Mouse (Mus musculus): ENCODE data around the gene Btc. TPM values are rescaled to one million over a fixed set of nuclear protein-coding genes. Genes with fewer than 3 reads are reported as not detected.
A peak's percentile ranks its signal among the peaks of the same experiment; 100 is the strongest.

Btc gene
- polyA plus RNA-seq (2012; rRNA removed) = 2.4 and 2.8 TPM in 2 replicates

DNA sequence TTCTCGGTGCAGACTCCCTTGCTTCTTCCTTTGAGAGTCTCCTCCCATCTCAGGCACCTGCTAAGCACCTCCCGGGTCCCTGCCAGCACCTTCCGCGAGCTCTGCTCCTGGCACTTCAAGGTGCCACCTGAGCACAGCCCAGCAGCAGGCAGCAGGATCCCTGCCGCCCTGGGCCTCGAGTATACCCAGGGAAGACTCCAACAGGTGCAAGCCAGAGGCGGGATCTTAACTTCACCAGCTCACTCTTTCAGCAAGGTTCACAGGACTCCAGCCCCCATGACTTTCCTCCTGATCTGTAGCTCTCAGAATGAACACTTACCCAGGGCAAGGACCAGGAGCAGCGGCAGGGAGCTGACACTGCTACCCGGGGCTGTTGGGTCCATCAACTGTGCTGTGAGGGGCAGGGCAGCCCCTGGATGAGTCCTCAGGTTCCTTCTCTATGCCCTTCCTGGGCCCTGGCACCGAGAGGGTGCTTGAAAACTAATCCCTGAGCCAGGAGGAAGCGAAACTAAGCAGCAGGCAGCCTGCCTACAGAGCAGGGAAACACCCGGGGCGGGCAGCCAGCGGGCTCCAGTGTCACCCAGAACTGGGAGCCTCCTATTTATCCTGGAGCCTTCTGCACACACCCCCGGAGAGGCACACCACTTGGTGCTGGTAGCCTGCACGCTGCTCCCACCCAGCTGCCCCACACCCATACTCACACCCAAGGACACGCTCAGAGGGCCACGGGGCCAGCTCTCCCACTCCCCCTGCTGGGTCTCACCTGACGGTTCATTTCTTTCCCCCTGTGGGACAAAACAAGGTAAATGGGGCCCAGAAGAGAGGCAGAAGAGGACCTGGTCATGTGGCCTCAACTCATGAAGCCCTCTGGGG is at the start of gene Btc:
TSS of gene Btc (minus strand) at position 656 of the 873 bp plus-strand sequence.
- Histone ChIP-seq H3K4me1 (ENCODE audit: control insufficient read depth, insufficient read depth, low read length) (no peaks in the 10 kb centered on the region), H3K36me3 (ENCODE audit: control insufficient read depth, insufficient read depth, low read length) (no peaks in the 10 kb centered on the region), H3K4me3 (ENCODE audit: insufficient read depth, low read depth, low read length) (peak within 1 kb of the TSS; percentile 67), H3K27ac (ENCODE audit: insufficient read depth, low read depth, low read length) (peak within 1 kb of the TSS; percentile 59), H3K27me3 (replicated peaks; ENCODE audit: control insufficient read depth, insufficient read depth, low read length) (no peaks in the 10 kb centered on the region; the same call in 1 of the 2 replicates)
- TF ChIP-seq CTCF (conservative IDR thresholded peaks at IDR 0.05; ENCODE audit: insufficient read depth, insufficient read length, low read depth, low read length) (peak; percentile 52), POLR2A (IDR thresholded peaks at IDR 0.05; ENCODE audit: low read depth, low read length) (no peak)
- DNase-seq = peak; percentile 77
- WGBS = 5% methylated on average over 19 of the region's 19 CpGs

DNA sequence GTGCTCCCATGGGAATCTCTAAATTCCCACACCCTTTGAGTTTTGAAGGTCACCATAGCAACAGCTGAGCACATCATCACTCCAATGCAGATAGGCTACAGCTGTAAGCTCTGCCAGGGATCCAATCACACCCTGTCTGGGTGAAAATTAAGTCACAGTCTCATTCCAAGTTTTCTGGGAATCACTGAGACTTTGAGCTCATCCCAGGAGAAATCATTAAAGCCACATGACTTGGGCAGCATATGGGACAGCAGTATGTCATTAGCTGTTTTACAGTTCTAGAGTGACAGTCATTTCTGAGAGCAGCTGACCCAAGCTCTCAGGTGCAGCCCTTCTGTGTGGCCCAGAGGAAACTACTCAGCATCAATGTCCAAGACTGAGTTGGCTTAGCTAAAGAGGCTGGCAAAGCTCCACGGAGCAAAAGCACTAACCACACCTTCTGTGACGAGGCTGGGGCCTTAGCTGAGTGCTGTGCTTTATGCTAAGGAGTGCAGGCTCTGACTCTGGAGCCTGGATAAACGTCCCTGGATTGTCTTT is 42.3 kb upstream of the Btc start:
- Histone ChIP-seq H3K27me3 (replicated peaks; ENCODE audit: control insufficient read depth, insufficient read depth, low read length) (no peaks in the 10 kb centered on the region), H3K36me3 (ENCODE audit: control insufficient read depth, insufficient read depth, low read length) (no peaks in the 10 kb centered on the region), H3K4me1 (ENCODE audit: control insufficient read depth, insufficient read depth, low read length) (no peaks in the 10 kb centered on the region), H3K4me3 (ENCODE audit: insufficient read depth, low read depth, low read length) (no peak overlapping the region), H3K27ac (ENCODE audit: insufficient read depth, low read depth, low read length) (no peak overlapping the region)
- TF ChIP-seq CTCF (conservative IDR thresholded peaks at IDR 0.05; ENCODE audit: insufficient read depth, insufficient read length, low read depth, low read length) (no peak), POLR2A (IDR thresholded peaks at IDR 0.05; ENCODE audit: low read depth, low read length) (no peak)
- DNase-seq = no peak
- WGBS = 41% methylated on average over 3 of the region's 3 CpGs

DNA sequence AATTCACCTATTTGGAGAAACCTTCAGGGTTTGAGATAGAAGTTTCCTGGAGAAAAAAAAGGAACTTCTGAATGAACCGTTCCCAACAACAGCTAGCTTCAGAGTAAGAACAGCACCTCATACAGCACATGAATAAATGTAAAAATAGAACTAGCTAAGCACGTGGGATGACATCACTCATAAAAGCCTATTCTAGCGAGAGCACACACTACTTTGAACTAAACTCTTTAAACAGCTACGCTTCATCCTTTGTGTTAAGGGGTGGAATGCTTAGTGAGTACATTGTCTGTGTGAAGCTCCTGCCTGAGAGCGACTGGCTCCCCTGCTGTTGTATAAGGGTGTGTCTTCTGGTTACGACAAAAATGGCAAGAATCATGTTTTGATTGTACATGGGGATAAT is 33.8 kb upstream of the Btc start:
- no peak overlapping the region for H3K4me3 ChIP-seq (ENCODE audit: insufficient read depth, low read depth, low read length)
- 75% methylated on average over 6 of the region's 6 CpGs for WGBS
- DNase-seq = no peak
- no peaks in the 10 kb centered on the region for H3K4me1 ChIP-seq (ENCODE audit: control insufficient read depth, insufficient read depth, low read length)
- no peak overlapping the region for H3K27ac ChIP-seq (ENCODE audit: insufficient read depth, low read depth, low read length)
- no peaks in the 10 kb centered on the region for H3K27me3 ChIP-seq (replicated peaks; ENCODE audit: control insufficient read depth, insufficient read depth, low read length)
- no peak for TF ChIP-seq POLR2A (IDR thresholded peaks at IDR 0.05; ENCODE audit: low read depth, low read length)
- TF ChIP-seq CTCF (conservative IDR thresholded peaks at IDR 0.05; ENCODE audit: insufficient read depth, insufficient read length, low read depth, low read length) = no peak
- no peaks in the 10 kb centered on the region for H3K36me3 ChIP-seq (ENCODE audit: control insufficient read depth, insufficient read depth, low read length)

DNA sequence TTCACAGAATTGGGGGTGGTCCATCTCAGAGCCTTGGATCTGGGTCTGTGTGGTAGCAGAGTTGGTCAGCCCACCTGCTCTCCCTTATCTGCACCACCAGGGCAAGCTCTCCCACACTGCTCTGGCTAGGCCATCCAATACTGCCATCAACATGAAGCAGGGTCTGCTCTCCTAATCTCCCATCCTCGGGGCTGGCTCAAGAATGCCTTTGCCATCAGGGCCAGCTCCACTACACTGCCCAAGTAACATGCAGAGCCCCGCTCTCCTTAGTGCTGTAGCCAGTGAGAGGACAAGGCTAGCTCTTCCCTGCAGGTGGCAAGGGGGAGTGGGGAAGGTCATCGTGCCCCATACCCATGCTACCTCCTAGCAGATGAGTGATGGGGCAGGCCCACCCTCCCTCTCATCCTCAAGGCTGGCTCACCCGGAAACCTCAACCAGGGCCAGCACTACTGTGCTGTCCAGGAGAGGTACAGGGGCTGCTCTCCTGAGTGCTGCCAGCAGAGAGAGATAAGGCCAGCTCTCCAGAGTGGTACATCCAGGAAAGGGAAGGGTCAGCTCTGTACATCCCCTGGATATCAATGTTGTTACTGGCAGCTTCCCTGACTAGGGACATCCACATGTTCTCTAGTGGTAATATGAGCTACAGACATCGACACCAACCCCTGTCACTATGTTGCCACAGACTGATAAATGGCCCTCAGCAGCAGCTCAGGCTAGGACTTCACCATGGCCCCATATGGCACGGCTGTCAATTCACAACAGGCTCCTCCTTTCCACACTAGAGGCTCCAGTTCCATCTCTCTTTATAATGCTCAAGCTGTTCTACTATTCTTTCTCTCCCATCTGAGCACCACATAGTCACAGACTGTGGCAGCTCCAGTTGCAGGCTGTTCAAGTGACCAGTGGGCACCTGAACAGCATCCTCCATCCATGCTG is 32.2 kb upstream of the Btc start:
- Histone ChIP-seq H3K4me3 (ENCODE audit: insufficient read depth, low read depth, low read length) (no peak overlapping the region), H3K36me3 (ENCODE audit: control insufficient read depth, insufficient read depth, low read length) (no peaks in the 10 kb centered on the region), H3K27ac (ENCODE audit: insufficient read depth, low read depth, low read length) (no peak overlapping the region), H3K4me1 (ENCODE audit: control insufficient read depth, insufficient read depth, low read length) (no peaks in the 10 kb centered on the region), H3K27me3 (replicated peaks; ENCODE audit: control insufficient read depth, insufficient read depth, low read length) (no peaks in the 10 kb centered on the region; the same call in 1 of the 2 replicates)
- DNase-seq = no peak
- TF ChIP-seq CTCF (conservative IDR thresholded peaks at IDR 0.05; ENCODE audit: insufficient read depth, insufficient read length, low read depth, low read length) (no peak), POLR2A (IDR thresholded peaks at IDR 0.05; ENCODE audit: low read depth, low read length) (no peak)
- WGBS = 48% methylated on average over 6 of the region's 6 CpGs

DNA sequence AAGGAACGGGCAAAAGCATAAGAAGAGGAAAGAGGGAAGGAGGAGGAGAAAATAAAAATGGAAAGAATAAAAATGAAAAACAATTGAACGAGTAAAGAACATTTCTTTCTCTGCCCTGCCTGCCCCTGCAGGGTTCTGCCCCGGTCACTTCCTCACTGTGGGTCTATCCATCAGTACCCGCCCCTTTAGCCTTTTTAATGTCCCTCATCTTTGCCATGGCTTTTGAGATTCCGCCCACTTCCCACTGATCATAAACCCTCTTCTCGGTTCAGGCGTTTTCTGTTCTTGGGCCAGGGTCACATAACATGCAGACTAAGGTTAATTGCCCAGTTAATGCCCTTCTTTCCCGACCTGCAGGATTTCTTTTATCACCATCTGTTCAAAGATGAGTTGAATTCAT is 25.8 kb upstream of the Btc start:
- H3K36me3 ChIP-seq (ENCODE audit: control insufficient read depth, insufficient read depth, low read length) = no peaks in the 10 kb centered on the region
- no peaks in the 10 kb centered on the region; the same call in 1 of the 2 replicates for H3K27me3 ChIP-seq (replicated peaks; ENCODE audit: control insufficient read depth, insufficient read depth, low read length)
- TF ChIP-seq POLR2A (IDR thresholded peaks at IDR 0.05; ENCODE audit: low read depth, low read length) (no peak), CTCF (conservative IDR thresholded peaks at IDR 0.05; ENCODE audit: insufficient read depth, insufficient read length, low read depth, low read length) (no peak)
- WGBS = 12% methylated on average over 8 of the region's 8 CpGs
- H3K27ac ChIP-seq (ENCODE audit: insufficient read depth, low read depth, low read length) = no peak overlapping the region
- H3K4me1 ChIP-seq (ENCODE audit: control insufficient read depth, insufficient read depth, low read length) = no peaks in the 10 kb centered on the region
- DNase-seq = no peak
- no peak overlapping the region for H3K4me3 ChIP-seq (ENCODE audit: insufficient read depth, low read depth, low read length)

DNA sequence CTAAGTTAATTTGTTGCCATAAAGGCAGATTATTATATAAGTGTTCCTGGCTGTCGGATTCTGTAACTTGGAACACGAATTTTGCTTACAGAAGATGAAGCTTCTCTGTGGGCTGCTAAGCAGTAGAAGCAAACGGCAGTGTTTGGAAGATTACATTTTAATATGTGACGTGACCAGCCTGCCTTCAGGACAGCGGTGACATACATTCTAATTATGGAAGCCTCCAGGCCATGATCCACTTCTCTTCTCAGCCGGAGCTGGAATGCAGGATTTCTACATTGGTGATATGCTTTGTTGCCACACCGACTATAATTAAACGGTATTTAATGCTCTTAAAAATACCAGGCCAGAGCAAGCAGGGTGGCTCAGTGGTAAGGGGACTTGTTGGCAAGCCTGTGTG is 11.0 kb upstream of the Btc start:
- no peaks in the 10 kb centered on the region for H3K27me3 ChIP-seq (replicated peaks; ENCODE audit: control insufficient read depth, insufficient read depth, low read length)
- 74% methylated on average over 8 of the region's 8 CpGs for WGBS
- H3K4me3 ChIP-seq (ENCODE audit: insufficient read depth, low read depth, low read length) = no peak overlapping the region
- no peaks in the 10 kb centered on the region for H3K4me1 ChIP-seq (ENCODE audit: control insufficient read depth, insufficient read depth, low read length)
- no peak overlapping the region for H3K27ac ChIP-seq (ENCODE audit: insufficient read depth, low read depth, low read length)
- DNase-seq = no peak
- no peaks in the 10 kb centered on the region for H3K36me3 ChIP-seq (ENCODE audit: control insufficient read depth, insufficient read depth, low read length)
- TF ChIP-seq POLR2A (IDR thresholded peaks at IDR 0.05; ENCODE audit: low read depth, low read length) (no peak), CTCF (conservative IDR thresholded peaks at IDR 0.05; ENCODE audit: insufficient read depth, insufficient read length, low read depth, low read length) (no peak)

Data from kidney, adult 2 months (tissue).